Mouse (Mus musculus): ENCODE results near the gene Klhl29. TPM values are rescaled to one million over a fixed set of nuclear protein-coding genes. Genes with fewer than 3 reads are reported as not detected.

The Klhl29 gene
- total and polyA plus RNA-seq, 3 experiments = not detected

DNA sequence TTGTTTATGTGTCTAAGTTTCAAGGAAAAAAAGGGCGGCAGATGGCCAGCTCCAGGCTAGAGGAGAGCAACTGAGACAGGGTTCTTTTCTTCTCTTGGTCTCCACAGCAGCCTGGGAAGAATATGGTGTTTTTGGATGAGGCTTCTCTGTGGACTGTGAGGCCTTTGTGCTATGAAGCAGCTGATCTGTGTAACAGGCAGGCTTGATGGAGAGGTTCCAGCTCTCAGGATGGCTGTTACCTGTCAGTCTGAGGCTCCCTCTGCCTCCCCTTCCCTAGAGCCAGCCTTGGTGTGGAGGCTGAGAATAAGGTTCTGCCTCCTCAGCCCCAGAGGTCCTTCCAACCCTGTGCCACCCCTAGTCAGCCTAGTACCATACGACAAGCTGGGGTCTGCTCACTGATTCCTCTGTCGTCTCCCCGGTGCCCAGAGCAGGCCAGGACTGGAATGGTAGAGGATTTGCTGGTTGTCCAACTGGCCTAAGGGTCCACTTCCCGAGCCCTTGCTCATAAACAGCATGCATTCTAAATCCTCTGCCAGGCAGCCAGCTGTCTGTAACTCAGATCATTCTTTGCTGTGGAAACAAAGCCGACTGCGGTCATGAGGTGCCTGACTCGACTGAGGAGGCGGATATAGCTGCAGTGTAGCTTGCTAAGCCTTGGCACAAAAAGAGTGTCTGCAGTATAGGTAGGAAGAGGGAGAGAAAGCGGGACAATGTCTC, 122.0 kb downstream of the Klhl29 start:
- TF ChIP-seq UBTF (IDR thresholded peaks at IDR 0.05; ENCODE audit: borderline replicate concordance, insufficient read depth, low read depth, low read length) (no peak), POLR2AphosphoS5 (IDR thresholded peaks at IDR 0.05; ENCODE audit: borderline replicate concordance, low read depth, low read length) (no peak), GABPA (IDR thresholded peaks at IDR 0.05; ENCODE audit: low read depth, low read length) (no peak), USF1 (IDR thresholded peaks at IDR 0.05; ENCODE audit: low read depth, low read length) (no peak), CTCF (IDR thresholded peaks at IDR 0.05 in 2 of 3, conservative IDR thresholded peaks at IDR 0.05 in 1 of 3; ENCODE audit: control insufficient read depth in 1 of 3, insufficient read depth in 1 of 3, low read depth in 2 of 3, low read length in 3 of 3, poor library complexity in 1 of 3, severe bottlenecking in 1 of 3) (no peak), ZNF384 (IDR thresholded peaks at IDR 0.05; ENCODE audit: low read depth, low read length) (no peak), TAL1 (IDR thresholded peaks at IDR 0.05; ENCODE audit: low read length) (no peak)
- Histone ChIP-seq H3K4me1 (ENCODE audit: control insufficient read depth in 1 of 2, insufficient read depth in 2 of 2, low read length in 2 of 2) (no peaks in the 10 kb centered on the region), H3K9ac (ENCODE audit: control insufficient read depth, low read depth, low read length, poor library complexity, severe bottlenecking) (no peak overlapping the region), H3K9me3 (replicated peaks; ENCODE audit: insufficient read depth, low read length) (no peaks in the 10 kb centered on the region), H3K4me3 (ENCODE audit: control insufficient read depth in 1 of 2, insufficient read depth in 1 of 2, low read depth in 2 of 2, low read length in 2 of 2) (no peak overlapping the region), H3K27me3 (ENCODE audit: control insufficient read depth in 1 of 2, insufficient read depth in 2 of 2, low read length in 2 of 2) (no peaks in the 10 kb centered on the region), H3K36me3 (ENCODE audit: control insufficient read depth in 1 of 2, insufficient read depth in 2 of 2, low read length in 2 of 2) (no peaks in the 10 kb centered on the region), H3K79me2 (ENCODE audit: control insufficient read depth, insufficient read depth, low read length, poor library complexity) (no peaks in the 10 kb centered on the region), H3K27ac (ENCODE audit: control insufficient read depth, low read depth, low read length) (no peak overlapping the region)
- DNase-seq (ENCODE audit: low read depth, low spot score) = no peak

DNA sequence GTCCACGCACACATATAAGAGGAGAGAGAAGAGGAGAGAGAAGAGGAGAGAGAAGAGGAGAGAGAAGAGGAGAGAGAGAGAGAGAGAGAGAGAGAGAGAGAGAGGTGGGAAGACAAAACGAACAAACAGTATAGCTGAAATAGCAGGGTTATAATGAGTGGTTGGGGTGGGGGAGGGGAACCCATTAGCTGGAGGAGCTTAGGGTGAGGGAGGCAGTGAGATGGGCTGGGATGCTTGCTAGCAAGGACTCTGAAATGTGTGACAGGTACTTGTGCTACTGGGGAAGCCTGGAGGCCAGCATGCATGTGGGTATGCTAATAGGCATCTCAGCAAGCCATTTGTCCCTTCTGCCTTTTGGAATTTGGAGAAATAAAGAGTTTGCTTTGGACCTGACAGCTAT, 122.9 kb downstream of the Klhl29 start:
- DNase-seq (ENCODE audit: low read depth, low spot score) = no peak
- H3K4me1 ChIP-seq (ENCODE audit: control insufficient read depth in 1 of 2, insufficient read depth in 2 of 2, low read length in 2 of 2) = no peaks in the 10 kb centered on the region
- no peaks in the 10 kb centered on the region for H3K9me3 ChIP-seq (replicated peaks; ENCODE audit: insufficient read depth, low read length)
- no peaks in the 10 kb centered on the region for H3K36me3 ChIP-seq (ENCODE audit: control insufficient read depth in 1 of 2, insufficient read depth in 2 of 2, low read length in 2 of 2)
- no peak overlapping the region for H3K4me3 ChIP-seq (ENCODE audit: control insufficient read depth in 1 of 2, insufficient read depth in 1 of 2, low read depth in 2 of 2, low read length in 2 of 2)
- H3K9ac ChIP-seq (ENCODE audit: control insufficient read depth, low read depth, low read length, poor library complexity, severe bottlenecking) = no peak overlapping the region
- TF ChIP-seq MAFK (IDR thresholded peaks at IDR 0.05; ENCODE audit: borderline replicate concordance, low read depth, low read length) = no peak
- TF ChIP-seq KAT2A (conservative IDR thresholded peaks at IDR 0.05; ENCODE audit: low read depth, low read length) = no peak
- TF ChIP-seq MXI1 (IDR thresholded peaks at IDR 0.05; ENCODE audit: low read depth, low read length) = no peak
- no peak for TF ChIP-seq ELF1 (IDR thresholded peaks at IDR 0.05; ENCODE audit: low read depth, low read length)
- no peak for TF ChIP-seq ETS1 (IDR thresholded peaks at IDR 0.05; ENCODE audit: low read depth, low read length)
- TF ChIP-seq UBTF (IDR thresholded peaks at IDR 0.05; ENCODE audit: borderline replicate concordance, insufficient read depth, low read depth, low read length) = no peak
- no peak for TF ChIP-seq MAX (IDR thresholded peaks at IDR 0.05; ENCODE audit: low read length)
- TF ChIP-seq RAD21 (IDR thresholded peaks at IDR 0.05; ENCODE audit: low read depth, low read length) = no peak
- TF ChIP-seq MEF2A (IDR thresholded peaks at IDR 0.05; ENCODE audit: extremely low read depth, insufficient replicate concordance, low read depth, low read length, poor library complexity, severe bottlenecking) = no peak
- TF ChIP-seq POLR2AphosphoS2 (IDR thresholded peaks at IDR 0.05; ENCODE audit: low read length) = no peak
- no peak for TF ChIP-seq SIN3A (IDR thresholded peaks at IDR 0.05; ENCODE audit: low read length)
- no peak overlapping the region for H3K27ac ChIP-seq (ENCODE audit: control insufficient read depth, low read depth, low read length)
- H3K79me2 ChIP-seq (ENCODE audit: control insufficient read depth, insufficient read depth, low read length, poor library complexity) = no peaks in the 10 kb centered on the region
- H3K27me3 ChIP-seq (ENCODE audit: control insufficient read depth in 1 of 2, insufficient read depth in 2 of 2, low read length in 2 of 2) = no peaks in the 10 kb centered on the region
